Mouse (Mus musculus) urinary bladder, postnatal 4 days (tissue): ENCODE data around the gene Fam241a.

Experiments
- DNase-seq, 2 experiments: peaks; one replicate each; pipeline ENCODE4 v3.0.0; 2021 to 2022; ENCODE audit warnings: low spot score in 2 of 2

Fam241a gene

DNA sequence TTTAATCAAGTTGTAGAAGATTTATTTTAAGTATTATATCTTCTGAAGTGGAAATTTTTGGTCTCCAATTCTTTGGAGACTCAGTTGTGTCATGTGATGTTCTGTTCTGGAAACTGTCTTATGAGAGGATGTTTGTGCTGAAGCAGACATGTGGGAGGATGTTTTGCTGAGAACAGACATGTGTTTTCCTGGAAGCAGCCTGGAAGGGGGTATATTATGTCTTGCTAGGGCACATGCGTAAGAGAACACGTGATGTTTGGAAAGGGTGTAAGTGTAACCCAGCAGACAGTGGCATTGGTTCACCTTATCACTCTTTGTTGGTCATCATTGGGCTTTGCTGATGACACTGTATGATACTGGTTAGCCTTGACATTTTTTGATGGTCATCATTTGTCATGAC lies 20.6 kb downstream of the Fam241a start:
- DNase-seq = no peak

DNA sequence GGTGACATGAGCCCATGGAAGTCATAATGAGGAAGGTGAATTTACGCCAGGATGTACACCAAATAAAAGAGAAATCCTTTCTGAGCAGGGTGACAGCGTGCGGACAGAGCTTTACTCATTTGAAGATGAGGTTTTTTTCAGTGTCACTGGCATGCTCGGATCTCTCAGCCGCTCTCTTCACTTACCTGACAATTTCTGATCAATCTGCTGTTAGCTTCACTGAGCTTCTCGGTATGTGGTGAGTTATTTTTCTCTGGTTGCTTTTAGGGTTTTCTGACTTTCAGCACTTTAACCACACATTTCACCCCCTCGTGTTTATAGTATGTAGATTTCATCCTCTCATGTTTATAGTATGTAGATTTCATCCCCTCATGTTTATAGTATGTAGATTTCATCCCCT lies 21.1 kb downstream of the Fam241a start:
- DNase-seq = no peak

DNA sequence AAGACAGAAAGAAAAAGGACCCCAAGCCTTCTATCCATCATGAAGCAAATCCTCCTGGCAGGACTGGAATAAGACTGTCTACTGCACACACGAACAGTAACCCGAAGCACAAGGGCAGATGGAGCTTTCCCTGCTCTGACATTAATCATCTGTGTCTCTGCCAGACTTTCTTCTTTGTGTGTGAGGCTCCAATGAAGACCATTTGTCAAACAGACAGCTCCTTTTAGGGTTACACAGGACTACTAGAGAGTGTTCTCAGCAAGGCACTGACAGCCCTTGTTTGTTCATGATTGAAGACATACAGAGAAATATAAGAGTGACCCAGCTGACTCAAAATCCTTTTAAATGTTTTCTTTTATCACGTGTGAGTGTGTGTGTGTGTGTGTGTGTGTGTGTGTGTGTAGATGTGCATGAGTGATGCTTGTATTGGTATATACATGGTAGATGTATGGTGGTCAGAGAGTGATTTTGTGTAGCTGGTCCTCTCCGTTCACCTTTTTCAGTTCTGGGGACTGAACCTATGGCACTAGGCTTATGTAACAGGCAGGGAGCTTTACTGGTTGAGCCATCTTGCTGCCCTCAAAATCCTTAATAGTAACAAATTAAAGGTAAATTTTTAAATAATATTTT lies 21.8 kb downstream of the Fam241a start:
- no peak for DNase-seq

DNA sequence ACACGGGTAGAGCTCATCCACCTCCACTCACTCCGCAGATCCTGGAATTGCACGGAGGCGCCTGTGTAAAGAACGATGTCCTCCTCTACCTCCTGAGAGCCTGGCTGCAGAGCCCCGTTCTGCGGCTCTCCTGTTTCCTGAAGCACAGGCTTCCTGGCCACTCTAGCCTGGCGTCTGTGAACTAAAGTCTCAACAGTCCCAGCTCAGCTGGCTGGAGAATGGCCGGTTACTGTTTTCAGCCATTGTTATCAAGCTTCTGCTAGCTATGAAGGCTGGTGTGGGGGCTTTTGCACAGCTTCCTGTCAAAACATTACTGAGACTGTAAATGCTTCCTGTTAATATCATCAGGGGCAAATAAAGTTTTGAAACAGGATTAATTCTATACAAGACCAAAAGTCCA lies 24.5 kb downstream of the Fam241a start:
- no peak for DNase-seq

DNA sequence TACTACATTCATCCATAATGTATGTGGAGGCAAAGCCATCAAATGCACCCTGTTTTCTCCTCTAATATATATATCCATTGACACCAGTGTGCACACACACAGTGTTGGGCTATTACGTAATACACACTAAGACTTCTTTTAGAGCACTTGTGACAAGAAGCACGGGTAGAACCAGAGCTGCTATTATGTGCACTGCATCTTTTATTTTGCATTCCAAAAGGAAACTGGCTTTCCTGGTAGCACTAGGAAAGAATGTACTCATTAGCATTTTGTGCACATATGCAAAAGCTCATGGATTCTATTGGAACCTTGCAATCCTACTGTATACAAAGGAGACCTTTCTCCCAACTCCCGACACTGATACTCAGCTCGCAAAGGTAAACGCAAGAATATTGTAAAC lies 27.2 kb downstream of the Fam241a start:
- no peak for DNase-seq

DNA sequence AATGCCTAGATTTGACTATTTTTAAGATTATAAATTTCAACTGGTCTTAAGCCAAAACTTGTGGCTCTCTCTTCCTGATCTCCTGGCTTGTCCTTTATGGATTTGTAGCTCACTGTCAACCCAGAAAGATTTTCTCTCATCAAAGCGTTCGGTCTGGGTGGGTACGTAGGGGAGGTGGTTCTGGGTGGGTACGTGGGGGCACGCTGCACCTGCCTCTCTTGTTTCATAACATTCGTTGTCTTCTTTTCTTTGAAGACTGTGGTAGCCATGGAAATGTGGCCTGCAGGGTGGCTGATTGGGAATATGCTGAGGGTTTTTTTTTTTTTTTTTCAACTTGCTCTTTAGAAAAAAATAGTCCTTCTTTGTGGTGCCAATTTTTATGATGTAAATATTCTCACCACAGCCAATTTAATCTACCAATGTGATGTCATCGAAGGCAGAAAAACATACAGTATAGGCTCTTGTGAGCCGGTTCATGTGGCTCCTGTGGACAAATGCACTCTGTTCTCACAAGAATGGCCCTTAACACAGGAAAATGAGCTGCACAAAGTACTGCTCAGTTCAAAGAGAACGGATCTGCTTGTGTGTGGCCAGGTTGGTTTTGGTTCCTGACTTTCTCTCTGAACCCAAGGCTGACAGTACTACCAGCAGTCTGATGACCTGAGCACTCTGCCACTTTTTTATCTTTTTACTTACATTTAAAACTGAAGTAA lies 27.9 kb downstream of the Fam241a start:
- no peak for DNase-seq

DNA sequence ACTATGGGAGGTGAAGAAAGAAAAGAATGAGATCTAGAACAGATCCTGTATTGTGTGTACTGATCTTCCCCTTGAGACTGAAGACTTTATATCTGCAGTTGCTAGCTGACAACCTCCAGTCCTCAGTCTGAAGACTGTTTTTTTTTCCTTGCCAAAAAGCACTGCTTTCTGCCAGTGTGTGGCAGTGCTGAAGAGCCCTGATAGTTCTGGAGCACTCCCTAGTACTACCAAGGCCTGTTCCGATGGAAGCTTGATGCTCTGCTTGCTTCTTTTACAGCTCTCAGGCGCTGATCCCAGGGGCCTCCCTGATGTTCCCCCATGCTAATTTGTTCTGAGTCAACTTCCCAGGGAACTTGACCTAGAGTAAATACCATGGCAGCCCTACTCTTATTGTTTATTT lies 31.9 kb downstream of the Fam241a start:
- no peak for DNase-seq

DNA sequence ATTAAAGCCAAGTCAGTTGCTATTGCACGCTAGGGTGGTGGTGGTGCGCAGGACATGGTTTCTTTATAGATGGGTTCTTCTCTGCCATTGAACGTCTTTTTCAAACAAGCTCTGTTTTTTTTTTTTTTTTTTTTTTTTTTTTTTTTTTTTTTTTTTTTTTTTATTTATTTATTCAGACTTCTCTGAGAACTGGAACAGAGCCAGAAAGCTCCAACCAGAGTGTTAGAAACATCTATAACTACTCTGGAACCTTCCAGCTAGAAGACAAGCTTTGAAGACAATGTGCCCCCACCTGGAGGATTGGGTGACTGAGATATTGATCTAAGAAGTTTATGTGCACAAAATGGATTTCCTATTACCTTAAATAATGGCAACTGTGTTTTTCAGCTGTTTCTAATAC lies 32.6 kb downstream of the Fam241a start:
- no peak for DNase-seq

DNA sequence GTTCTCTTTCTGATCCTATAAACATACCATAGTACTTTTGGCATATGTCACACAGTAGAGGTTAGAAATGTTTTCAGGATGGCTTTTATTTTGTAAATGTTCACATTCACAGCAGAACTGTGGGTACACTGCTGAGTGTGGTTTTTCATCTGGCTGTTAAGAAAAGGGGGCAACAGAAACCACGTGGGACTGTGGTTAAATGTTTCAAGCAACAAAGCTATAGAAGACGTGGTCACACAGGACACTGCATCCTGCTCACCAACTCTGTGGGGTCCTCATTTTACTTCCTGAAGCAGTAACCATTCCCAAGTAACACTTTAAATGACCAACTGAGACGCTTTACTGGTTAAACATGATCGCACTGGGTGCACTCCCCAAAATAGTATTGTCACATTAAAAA lies 33.6 kb downstream of the Fam241a start:
- no peak for DNase-seq

DNA sequence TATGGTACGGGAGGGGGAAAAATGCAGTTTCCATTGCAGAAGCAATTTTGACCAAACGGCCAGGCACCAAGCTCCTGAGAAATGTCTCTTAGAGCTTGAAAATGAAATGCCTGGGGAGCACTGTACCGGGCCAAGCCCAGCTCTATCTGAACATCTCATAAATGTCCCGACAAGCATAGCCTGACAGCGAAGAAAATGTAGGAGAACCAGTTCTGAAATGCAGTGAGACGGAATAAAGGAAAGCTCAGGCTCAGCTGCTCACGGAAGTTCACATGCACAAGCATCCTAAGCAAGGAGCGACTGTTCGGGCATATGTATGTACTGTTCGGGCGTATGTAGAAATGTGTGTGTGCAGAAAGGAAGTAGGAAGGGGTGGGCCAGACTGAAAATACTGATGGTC lies 34.8 kb downstream of the Fam241a start:
- DNase-seq = no peak

DNA sequence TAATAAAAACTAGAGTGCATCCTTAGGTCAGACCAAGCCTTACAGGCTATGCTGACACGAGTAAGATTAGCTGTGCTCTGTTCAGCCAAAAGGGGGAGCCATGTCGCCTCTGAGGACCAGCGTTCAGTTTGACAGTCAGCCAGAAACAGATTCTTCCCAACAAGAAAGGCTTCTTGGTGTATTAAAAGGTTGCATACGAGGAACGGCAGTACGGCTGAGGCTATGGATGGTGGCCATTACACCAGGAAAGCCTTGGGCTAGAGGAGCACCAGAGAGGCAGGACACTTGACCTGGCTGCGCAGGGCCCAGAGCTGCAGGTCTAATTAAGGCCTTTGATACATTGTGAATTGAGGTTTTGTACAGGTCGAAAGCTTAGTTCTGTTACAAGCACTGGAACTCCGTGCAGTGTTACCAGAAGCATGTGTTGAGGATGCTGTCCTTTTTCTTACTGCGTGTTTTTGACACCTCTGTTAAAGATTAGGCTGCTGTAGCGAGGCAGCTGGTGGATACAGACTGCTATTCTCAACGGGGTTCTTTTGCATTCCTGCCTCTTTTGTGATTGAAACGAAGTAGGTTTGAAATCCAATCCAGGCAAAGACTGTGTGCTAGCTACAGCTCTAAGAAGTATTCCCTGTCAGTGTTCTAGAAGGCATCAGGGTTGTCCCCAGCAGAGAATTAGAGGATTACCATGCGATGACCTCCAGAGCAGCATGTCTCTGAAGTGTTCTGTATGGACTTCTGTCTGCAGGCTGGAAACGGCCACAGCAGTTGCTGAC lies 42.5 kb downstream of the Fam241a start:
- DNase-seq = peak; percentile 41 to 74

DNA sequence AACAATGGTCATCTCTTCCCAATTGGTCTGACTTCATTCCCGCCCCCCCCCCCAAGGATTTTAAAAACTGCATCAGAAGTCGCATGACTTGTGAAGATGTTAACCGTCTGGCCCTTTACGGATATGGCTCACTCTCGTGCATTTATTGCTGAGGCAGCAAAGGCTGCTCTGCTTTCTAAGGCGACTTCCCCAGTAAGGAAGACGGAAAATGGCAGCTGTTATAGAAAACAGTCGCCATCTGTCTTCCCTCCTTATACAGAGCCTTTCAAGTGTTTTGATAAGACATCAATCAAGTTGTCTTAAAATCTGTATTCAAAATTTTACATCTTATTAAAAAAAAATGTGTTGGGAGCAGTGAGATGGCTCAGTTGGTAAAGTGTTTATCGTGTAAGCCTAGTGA lies 43.4 kb downstream of the Fam241a start:
- no peak for DNase-seq

DNA sequence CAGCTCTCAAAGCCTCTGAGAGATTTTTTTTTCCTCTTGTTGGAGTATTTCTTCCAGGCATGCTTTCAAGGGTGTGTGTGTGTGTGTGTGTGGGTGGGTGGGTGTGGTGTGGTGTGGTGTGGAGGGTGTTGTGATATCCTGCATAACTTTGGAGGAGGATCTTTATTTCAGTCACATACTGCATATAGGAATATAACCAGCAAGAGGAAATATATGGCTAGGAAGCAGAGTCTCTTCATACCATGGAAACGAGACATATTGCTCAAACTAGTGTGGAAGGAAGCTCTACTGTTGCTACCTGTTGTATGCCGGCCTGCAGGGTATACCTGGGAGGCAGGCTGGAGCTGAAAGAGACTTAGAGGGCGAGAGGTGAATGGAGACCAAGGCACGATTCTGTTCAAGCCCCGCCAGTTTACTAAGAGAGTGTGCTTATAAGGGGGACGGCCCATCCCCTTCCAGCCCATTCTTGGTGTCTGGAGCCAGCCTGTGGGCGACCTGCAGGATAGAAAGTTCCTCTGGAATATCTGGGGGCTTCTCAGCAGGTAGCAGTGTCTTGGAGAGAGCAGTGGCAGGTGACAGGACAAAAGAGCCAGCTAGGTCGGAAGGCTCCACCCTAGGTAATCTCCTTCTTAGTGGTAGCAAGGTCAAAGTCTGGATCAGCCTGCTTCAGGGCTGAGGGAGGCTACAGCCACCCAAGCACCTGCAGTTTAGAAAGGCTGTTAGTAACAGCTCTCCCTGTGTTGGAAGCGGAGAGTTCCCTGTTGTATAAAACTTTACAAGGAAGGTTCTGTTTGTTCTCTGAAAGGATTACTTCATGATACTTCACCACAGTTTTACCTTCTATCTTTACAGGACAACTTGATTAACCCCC lies 45.1 kb downstream of the Fam241a start:
- no peak for DNase-seq

DNA sequence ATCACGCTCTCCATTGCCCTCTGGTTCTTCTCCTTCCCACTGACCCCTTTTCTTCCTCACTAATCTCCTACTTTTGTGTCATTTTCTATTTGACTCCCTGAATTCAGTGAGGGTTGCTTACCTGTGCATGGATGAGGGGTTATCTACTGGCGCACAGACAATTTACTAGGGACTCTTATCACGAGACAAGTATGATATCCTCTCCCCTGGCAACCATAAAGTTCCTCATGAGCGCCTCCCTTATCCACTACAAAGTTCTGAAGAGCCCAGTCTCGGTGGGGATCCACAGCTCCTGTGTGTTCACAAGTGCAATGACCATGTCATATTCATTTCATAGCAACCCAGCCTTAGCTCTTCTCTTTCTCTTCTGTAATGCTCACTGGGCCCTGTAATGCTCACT lies 46.2 kb downstream of the Fam241a start:
- no peak for DNase-seq

DNA sequence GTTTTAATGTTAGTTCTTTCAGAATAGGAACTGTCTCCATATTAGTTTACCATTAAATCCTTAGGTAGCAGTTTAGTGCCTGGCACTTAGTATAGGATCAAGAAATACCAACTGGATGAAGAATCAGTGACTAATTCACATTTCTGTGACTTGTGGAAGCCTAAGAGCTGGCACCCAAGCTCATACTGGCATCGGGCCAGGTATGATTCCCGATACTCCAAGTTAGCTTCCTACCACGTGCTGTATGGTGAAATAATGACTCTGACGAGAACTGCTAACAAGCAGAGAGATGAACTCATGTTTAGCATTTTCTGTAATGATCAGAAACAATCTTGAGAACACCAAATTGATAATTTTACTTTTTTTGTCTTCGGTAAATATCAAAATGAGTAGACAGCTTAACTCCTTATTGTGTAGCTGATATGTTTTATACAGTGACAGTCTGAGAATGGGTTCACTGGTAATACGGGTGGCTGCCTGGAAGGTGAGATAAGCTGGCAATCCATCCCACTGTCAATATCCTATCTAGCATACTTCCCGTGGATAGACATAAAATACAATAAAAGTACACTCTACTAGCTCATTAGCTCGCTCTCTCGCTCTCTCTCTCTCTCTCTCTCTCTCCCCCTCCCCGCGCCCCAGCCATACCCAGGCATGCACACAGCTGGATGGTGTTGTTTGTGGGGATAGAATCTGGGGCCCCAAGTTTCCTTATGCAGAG lies 47.9 kb downstream of the Fam241a start:
- DNase-seq = no peak

DNA sequence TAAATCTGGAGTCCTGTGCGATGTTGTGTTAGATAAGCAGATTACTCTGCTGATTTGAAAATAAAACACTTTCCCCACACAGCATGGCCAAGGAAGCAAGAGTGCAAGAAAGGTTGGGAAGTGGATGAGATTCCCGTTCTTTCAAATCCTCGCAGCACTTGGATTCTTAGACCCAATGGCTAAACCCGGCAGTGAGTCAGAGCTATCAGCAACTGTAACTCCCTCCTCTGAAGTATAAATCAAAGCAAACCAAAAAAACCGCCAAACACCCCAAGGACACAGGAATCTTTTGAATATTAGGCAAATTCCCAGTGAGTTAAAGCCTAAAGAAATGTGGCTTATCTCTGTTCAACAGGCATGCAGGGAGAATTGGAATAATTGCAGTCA lies 52.2 kb downstream of the Fam241a start:
- no peak for DNase-seq

DNA sequence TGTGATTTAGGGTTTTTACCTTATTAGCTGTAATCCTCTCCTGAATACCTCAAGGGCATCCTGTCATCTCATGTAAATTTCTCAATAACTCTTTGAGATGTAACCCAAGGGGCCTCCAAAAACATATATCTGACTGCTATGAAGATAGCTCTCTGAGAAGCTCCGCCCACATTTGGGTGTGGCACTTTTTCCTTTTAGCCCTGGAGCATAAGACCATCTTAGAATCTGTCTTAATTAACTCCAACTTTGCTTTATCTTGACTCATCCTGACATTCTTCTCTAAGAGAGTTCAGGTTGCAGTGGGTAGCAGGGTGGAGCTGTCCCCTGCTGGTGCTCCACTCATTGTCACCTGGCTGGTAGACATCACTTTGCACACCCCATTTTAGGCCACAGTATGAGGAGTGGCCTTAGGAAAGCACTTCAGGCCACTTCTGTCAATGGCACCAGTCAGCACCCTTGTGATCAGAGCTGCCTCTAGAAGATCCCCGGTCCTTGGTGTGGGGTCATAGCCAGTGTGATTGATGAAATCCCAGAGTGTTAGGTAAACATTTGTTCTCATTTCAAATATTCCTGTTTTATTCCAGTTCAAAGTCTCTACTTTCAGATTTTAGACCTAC lies 52.7 kb downstream of the Fam241a start:
- no peak for DNase-seq

DNA sequence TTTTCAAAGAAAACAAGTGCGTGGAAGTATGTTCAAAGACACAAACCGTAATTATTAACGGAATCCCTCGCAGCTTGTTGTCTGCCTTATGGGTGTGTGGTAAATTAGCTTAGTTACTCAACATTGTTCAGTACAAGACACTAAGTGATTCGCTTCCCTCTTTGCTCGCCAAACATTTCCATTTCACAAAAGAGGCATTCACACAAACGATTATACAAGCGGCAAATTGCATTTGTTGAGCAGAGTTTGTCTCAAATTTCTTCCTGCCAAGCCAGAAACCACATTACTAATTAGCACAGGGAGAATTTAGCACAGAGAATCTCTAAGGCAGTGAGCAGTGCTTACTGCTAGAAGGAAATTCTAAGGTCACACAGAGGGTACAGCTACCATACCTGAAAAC lies 54.2 kb downstream of the Fam241a start:
- no peak for DNase-seq

DNA sequence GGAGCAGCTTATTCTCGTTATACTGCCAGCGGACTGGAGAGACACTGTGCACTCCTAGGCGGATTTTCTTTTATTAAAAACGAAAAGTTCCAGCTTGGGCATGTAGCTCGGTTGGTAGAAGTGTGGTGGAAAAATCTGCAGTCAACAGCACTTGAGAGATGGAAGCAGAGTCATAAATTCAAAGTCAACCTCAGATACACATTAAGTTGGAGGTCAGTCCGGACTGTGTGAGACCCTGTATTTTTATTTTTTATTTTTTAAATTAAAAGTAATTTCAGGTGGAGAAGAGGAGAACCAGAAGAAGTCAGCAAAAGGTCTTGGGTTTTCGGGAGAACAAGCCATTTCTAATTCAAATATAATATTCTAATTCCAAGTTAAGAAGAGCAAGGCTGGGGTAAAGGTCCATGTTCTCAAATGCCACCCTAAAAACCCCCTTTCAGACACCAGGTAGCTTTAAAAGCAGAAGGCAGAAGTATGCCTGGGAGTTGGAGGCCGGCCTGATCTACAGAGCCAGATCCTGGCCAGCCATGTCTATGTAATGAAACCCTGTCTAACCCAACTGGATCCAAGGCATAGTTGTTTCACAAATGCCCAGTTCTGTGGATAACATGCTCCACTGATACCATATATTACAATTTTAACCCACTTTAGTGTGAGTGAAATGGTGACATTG lies 58.0 kb downstream of the Fam241a start:
- DNase-seq = no peak

DNA sequence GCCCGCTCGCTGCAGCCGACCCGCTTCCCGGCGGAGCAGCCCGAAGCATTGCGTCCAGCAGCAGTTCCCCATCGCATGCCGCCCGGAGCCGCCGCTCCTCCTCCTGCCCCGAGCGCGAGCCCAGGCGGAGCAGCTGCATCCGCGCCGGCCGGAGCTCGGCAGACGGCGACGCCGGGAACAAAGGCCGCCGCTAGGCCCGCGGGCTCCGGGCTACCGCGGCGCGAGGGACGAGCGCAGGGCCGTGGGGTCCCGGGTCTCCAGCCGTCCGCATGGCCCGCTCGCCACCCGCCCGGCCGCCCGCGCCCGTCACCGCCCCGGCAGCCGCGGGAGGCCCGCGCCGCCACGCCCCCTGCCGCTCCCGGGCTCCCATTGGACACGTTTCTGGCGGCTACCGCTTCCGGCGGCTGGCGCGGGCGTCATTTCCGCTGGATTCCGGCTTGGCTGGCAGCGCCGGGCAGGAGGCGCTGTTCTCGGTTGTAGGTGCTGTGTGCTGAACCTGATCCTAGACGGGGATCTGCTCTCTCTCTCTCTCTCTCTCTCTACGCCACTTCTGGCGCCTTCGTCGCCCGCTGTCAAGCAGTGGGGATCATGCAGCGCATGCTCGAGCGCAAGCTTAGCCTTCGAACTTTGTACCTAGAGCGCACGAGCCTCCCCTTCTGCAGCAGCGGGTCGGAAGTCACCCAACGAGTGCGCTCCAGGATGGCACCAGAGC lies 58.8 kb downstream of the Fam241a start, which contains the start of gene Ap1ar:
Ap1ar (minus strand) TSS at position 370 of the 712 bp plus-strand sequence.
- peak; percentile 93 to 95 for DNase-seq
